Mouse (Mus musculus) kidney, adult 2 months (tissue): Measurements from ENCODE around the gene Olfr205. TPM values are rescaled to one million over a fixed set of nuclear protein-coding genes. Genes with fewer than 3 reads are reported as not detected.
"Not testable (repeated sequence)": the region's sequence is repeated elsewhere in the genome, so short reads cannot be mapped to it uniquely, and the experiment has no call there.

ENCODE experiments used
- DNase-seq: peaks from one replicate; pipeline ENCODE4 v3.0.0; 2021
- H3K27ac ChIP-seq: fragments of 200-500 bp; 2 replicates; pipeline ENCODE4 v1.5.1; 2012; ENCODE audit warnings: low read depth, low read length, control low read depth, inconsistent platforms; ENCODE audit not compliant: insufficient read depth
- H3K27me3 ChIP-seq: fragments of 200-500 bp; replicated peaks from 2 replicates; pipeline ENCODE4 v1.6.1; 2012; ENCODE audit warnings: mild to moderate bottlenecking, moderate library complexity, low read length, inconsistent platforms; ENCODE audit not compliant: control insufficient read depth, insufficient read depth
- H3K36me3 ChIP-seq: fragments of 200-500 bp; 2 replicates; pipeline ENCODE4 v1.6.1; 2012; ENCODE audit warnings: mild to moderate bottlenecking, moderate library complexity, low read length, inconsistent platforms; ENCODE audit not compliant: control insufficient read depth, insufficient read depth
- H3K4me1 ChIP-seq: fragments of 200-500 bp; 2 replicates; pipeline ENCODE4 v1.6.1; 2011; ENCODE audit warnings: low read length; ENCODE audit not compliant: control insufficient read depth, insufficient read depth
- H3K4me3 ChIP-seq: fragments of 200-500 bp; 2 replicates; pipeline ENCODE4 v1.5.1; 2011; ENCODE audit warnings: mild to moderate bottlenecking, low read depth, low read length, control low read depth; ENCODE audit not compliant: insufficient read depth
- CTCF ChIP-seq: fragments of 200-500 bp; conservative IDR thresholded peaks from 2 replicates; pipeline ENCODE4 v1.5.1; 2011; ENCODE audit warnings: low read depth, mild to moderate bottlenecking, control low read depth, low read length, moderate library complexity, mixed read lengths; ENCODE audit not compliant: insufficient read depth, insufficient read length
- POLR2A ChIP-seq: fragments of 200-500 bp; IDR thresholded peaks from one replicate; pipeline ENCODE4 v1.6.1; 2011; ENCODE audit warnings: low read depth, low read length, control low read depth
- WGBS: fragments of 180-500 bp; shearing (Covaris S2); methylation state at CpG from one replicate; pipeline ENCODE4 v1.1.7; 2018; 5-methylcytosine and 5-hydroxymethylcytosine counted together
- polyA plus RNA-seq: library from polyadenylated mRNA; depleted of rRNA; stranded (reverse); fragments of >200 nt; gene quantifications from 2 replicates; pipeline ENCODE4 v1.2.3, GENCODE M21; 2012; rRNA removed

The Olfr205 gene
- polyA plus RNA-seq = not detected in 2 replicates

DNA sequence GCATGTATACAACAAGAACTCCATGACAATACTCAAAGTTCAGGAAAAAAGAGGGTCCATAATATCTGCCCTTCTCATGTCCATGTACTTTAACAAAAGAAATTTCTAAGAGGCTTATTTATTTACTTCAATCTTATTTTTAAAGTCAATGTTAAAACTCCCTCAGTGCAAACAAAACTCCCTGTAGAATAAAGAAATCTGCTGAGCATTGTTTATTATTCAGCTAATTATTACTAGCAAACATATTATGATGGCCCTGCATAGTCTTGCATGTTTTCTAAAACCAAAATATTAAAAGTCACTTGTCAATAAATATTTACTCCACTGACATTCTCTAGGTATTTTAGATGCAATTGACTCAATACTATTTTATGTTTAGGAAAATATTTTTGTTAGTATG, at the start of gene Olfr205:
Olfr205 (minus strand) TSS at position 101 of the 400 bp plus-strand sequence.
- no peaks in the 10 kb centered on the region for H3K4me1 ChIP-seq
- H3K27me3 ChIP-seq = no peaks in the 10 kb centered on the region
- TF ChIP-seq POLR2A = no peak
- no peak for TF ChIP-seq CTCF
- DNase-seq = no peak
- no peak within 1 kb of the TSS for H3K4me3 ChIP-seq
- H3K27ac ChIP-seq = no peak within 1 kb of the TSS
- no peaks in the 10 kb centered on the region for H3K36me3 ChIP-seq

DNA sequence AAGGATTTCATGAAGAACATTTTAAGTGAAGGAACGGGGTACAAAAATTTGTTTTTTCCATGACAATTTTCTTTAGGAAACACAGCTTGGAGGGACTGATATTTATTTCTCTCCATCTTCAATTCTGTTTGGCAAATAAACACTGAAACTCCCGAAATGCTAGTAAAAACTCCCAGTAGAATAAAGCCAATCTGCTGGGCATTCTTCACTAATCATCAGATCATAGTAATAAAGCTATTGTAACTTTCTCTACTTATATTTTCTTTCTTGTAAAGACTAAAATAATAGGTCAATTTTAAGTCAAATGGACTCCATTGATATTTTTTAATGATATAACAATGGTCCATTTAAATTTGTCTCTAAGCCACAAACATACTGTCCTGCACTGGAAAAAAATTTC, 33.0 kb upstream of the Olfr205 start, which contains the start of gene Olfr209:
Olfr209 (minus strand) TSS at position 101 of the 400 bp plus-strand sequence.
- no peak for DNase-seq
- no peak within 1 kb of the TSS for H3K27ac ChIP-seq
- no peak for TF ChIP-seq POLR2A
- TF ChIP-seq CTCF = no peak
- H3K4me3 ChIP-seq = no peak within 1 kb of the TSS
- 74% methylated on average over 2 of the region's 2 CpGs for WGBS
- no peaks in the 10 kb centered on the region for H3K27me3 ChIP-seq
- no peaks in the 10 kb centered on the region for H3K4me1 ChIP-seq
- H3K36me3 ChIP-seq = no peaks in the 10 kb centered on the region

DNA sequence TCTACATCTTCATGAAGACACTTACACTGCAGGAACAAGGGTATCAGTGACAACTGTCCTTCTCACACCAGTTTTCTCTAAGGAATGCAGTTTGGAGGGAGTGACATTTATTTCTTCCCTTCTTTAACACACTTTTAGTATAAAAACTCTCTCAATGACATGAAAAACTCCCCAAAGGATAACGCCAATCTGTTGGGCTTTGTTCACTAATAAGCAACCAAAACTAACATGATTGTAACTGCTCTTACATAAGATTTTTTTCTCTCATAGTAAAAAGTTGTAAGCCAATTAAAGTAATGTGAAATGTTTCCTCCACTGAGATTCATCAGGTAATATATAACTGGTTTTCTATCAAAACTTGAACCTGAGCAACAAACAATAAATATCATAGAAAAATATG, 18.2 kb upstream of the Olfr205 start, which contains the start of gene Olfr206:
Olfr206 (minus strand) TSS at position 101 of the 400 bp plus-strand sequence.
- TF ChIP-seq CTCF (no peak), POLR2A (no peak)
- no peak for DNase-seq
- no peak within 1 kb of the TSS for H3K4me3 ChIP-seq
- no peaks in the 10 kb centered on the region for H3K36me3 ChIP-seq
- H3K27ac ChIP-seq = no peak within 1 kb of the TSS
- H3K4me1 ChIP-seq = no peaks in the 10 kb centered on the region
- WGBS = 69% methylated on average over 1 of the region's 1 CpGs
- H3K27me3 ChIP-seq = no peaks in the 10 kb centered on the region

DNA sequence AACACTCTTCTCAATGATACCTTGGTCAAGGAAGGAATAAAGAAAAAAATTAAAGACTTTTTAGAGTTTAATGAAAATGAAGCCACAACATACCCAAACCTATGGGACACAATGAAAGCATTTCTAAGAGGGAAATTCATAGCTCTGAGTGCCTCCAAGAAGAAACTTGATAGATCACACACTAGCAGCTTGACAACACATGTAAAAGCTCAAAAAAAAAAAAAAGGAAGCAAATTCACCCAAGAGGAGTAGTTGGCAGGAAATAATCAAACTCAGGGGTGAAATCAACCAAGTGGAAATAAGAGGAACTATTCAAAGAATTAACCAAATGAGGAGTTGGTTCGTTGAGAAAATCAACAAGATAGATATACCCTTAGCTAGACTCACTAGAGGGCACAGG, 7.7 kb downstream of the Olfr205 start:
- 55% methylated on average over 1 of the region's 1 CpGs for WGBS
- not testable (repeated sequence) for H3K4me1 ChIP-seq, H3K4me3 ChIP-seq, H3K36me3 ChIP-seq, H3K27ac ChIP-seq, DNase-seq, H3K27me3 ChIP-seq

DNA sequence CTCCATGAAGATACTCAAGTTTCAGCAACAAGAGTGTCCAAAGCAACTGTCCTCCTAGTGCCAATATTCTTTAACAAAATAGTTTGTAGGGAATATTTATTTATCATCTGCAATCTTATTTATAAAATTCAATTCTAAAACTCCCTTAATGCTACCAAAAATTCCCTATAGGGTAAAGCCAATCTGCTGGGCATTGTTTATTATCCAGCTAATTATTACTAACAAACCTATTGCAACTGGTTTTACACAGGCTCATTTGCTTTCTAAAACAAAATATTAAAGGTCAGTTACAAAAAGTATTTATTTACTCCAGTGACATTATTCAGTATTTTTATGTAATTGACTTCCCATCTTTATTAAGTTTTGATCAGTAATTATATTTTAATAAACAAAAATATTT, 12.8 kb downstream of the Olfr205 start, which contains the start of gene Olfr204:
Olfr204 (minus strand) TSS at position 101 of the 400 bp plus-strand sequence.
- no peak within 1 kb of the TSS for H3K4me3 ChIP-seq
- H3K27ac ChIP-seq = no peak within 1 kb of the TSS
- no peaks in the 10 kb centered on the region for H3K4me1 ChIP-seq
- no peaks in the 10 kb centered on the region for H3K27me3 ChIP-seq
- TF ChIP-seq CTCF = no peak
- no peak for TF ChIP-seq POLR2A
- DNase-seq = no peak
- no peaks in the 10 kb centered on the region for H3K36me3 ChIP-seq

DNA sequence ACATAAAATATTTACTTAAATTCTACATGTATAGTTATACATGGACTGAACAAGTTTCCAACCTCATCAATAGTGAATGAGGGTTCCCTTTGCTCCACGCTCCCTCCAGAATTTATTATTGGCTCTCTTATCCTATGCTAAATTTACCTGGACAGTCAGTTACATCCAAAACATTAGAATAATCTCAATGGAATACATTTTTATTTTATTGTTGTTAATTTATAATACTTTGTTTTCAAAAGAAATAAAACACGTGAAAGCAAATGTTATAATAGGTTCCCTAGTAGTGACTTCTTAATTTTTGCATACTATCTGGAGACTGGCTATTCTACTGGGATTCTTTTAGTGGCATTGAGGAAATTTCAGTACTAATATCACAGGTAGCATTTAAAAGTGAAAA, 32.4 kb downstream of the Olfr205 start, which contains the start of gene Olfr203:
Olfr203 (plus strand) TSS at position 301 of the 400 bp plus-strand sequence.
- Histone ChIP-seq H3K4me3 (no peak within 1 kb of the TSS), H3K4me1 (no peaks in the 10 kb centered on the region), H3K27ac (no peak within 1 kb of the TSS), H3K27me3 (no peaks in the 10 kb centered on the region), H3K36me3 (no peaks in the 10 kb centered on the region)
- no peak for DNase-seq
- 89% methylated on average over 2 of the region's 2 CpGs for WGBS
- TF ChIP-seq POLR2A = no peak
- no peak for TF ChIP-seq CTCF

DNA sequence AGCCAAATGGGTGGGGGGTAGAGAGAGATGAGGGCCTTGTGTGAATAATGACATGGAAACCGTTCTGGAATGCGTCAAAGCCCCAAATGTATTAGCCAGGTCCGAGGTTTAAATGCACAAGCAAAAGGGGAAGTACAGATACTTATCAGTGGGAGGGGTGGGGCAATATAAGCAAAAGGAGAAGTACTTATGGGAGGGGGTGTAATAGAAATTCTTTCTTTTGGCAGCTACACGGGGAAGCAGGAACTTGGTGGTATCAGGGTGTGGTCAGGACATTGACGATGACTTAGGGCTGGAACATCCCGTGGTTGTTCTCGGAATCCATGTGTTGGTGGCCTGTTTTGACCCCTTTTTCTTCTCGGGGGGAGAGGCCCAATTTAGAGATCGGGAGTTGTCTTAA, 43.4 kb downstream of the Olfr205 start:
- H3K27me3 ChIP-seq, H3K4me1 ChIP-seq, H3K4me3 ChIP-seq, H3K36me3 ChIP-seq, DNase-seq, H3K27ac ChIP-seq: not testable (repeated sequence)
- 83% methylated on average over 9 of the region's 9 CpGs for WGBS

DNA sequence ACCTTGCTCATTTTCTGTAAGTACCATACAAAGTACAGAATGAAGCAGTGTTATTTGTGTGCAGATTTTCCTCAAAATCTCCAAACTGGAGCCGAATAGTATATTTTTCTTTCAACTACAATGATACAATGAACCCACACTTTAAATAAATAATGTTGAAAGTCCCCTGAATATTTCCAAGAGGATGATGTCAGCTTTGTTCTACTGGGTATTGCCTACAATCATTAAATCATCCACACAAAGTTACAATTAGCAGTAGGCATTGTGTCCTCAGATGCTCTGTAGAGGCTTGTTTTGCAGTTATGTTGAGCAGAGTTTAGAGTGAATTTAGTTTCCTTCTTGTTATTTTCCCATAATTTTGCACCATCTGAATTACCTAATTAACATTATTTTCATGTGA, 44.2 kb downstream of the Olfr205 start, which contains the start of gene Olfr202:
Olfr202 (minus strand) TSS at position 101 of the 400 bp plus-strand sequence.
- TF ChIP-seq POLR2A (no peak), CTCF (no peak)
- Histone ChIP-seq H3K4me1 (no peaks in the 10 kb centered on the region), H3K27ac (no peak within 1 kb of the TSS), H3K27me3 (no peaks in the 10 kb centered on the region), H3K36me3 (no peaks in the 10 kb centered on the region), H3K4me3 (no peak within 1 kb of the TSS)
- WGBS = 71% methylated on average over 1 of the region's 1 CpGs
- DNase-seq = no peak
